Mouse (Mus musculus) ovary, postnatal 36 days (tissue): ENCODE results near the gene Zfp467.
A peak's percentile ranks its signal among the peaks of the same experiment; 100 is the strongest.

Source experiments
- DNase-seq: peaks from one replicate; pipeline ENCODE4 v3.0.0; 2022; ENCODE audit warnings: low spot score, mixed read lengths

The Zfp467 gene

GRCm38 (mm10) chr6:48440306-48441014 is 5.2 kb downstream of the Zfp467 start:
- DNase-seq, result no peak

- DNase-seq, result peak; percentile 33
Measured at GRCm38 (mm10) chr6:48439654-48440053, 6.0 kb downstream of the Zfp467 start.

GRCm38 (mm10) chr6:48438475-48439125 is 7.0 kb downstream of the Zfp467 start:
- DNase-seq, result peak; percentile 36

- no peak for DNase-seq
Measured at GRCm38 (mm10) chr6:48437679-48438376, 7.8 kb downstream of the Zfp467 start.

- DNase-seq, result no peak
Measured at GRCm38 (mm10) chr6:48435706-48436349, 9.8 kb downstream of the Zfp467 start.

DNA sequence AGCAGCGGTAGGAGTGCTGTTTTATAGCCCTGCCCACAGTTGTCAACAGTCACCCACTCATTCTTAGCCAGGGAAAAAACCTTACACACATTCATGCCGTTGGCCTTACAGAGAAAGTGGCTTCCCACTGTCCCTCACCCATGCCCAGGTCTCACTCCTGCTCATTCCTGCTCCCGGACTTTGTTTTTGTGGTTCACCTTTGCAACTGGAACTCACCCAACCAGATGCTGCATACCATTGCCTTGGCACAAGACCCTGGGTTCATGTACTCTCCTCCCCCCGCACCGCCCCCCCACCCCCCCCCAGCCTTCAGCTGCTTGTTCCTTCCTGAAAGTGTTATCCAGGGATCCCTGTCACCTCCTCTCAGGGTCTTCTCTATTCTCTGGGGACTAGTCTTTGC is 10.5 kb downstream of the Zfp467 start:
- DNase-seq, result no peak

DNA sequence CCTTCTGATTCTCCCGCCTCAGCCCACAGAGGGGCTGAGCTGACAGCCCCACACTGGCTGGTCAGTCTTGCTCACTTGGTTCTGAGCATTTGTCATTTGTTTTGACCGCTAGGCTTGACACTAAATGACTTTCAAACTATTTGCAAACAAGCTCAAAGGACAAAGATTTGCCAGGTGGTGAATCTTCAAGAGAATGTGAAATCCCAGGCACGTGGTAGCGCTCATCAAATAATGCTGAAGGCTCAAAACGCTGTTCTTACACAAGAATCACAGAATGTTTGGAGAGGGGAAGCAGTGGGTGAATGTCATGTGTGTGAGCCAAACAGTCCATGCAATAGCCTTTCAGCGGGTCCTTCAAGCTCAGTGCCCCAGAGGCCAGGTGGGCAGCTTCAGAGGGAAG is 11.0 kb downstream of the Zfp467 start:
- no peak for DNase-seq

GRCm38 (mm10) chr6:48432893-48433816 is 12.5 kb downstream of the Zfp467 start:
- no peak for DNase-seq

DNA sequence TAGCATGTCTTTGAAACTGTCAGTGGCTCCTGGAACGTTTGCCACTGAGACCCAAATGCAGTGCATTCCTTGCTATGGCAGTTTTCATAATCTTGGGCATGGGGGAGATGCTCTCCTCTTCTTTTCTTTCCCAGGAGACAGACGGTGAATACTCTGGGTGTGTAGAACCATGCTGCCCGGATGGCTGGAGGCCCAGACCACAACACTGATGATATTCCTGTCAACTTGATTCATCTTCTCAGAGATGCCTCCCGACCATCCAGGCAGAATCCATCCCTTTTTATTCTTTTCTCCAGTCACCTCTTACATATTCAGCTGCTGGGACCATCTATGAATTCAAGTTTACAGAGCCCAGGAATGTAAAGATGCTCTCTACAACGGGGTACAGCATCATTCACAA is 14.9 kb downstream of the Zfp467 start:
- no peak for DNase-seq

DNA sequence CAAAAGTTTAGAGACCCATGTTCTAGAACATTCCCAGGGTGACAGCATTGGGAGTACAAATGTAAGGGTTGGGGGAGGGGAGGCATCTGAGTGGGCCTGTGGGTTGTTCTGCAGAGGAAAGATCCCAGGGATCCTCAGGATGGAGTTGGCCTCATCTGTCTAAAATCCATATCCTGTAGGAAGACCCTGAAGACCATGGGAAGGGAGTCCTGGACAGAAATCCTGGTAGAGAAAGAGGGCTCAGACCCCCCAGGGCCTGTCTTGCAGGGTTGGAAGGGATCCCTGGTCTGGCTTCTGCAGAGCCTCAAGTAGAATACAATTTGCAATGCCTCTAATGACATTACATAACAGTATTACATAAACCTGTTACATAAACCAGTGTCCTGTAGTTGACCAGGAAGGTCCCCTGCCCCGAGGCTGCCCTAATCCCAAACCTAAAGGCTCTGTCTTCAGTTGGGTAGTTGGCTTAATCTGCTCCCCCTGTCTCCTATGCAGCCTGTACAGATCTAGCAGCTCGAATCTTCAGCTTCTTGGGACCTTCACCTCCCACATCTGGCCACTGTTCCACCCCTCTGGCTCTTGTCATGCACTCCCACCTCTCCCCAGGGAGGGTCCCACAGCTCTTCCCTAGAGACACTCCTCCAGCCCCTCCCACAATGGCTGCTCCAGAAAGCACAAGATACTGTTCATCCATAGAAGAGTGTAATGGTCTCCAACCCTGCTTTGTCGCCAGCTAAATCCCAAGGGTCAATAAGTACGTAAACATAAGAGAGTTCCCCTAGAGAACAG is 16.7 kb downstream of the Zfp467 start:
- no peak for DNase-seq

DNA sequence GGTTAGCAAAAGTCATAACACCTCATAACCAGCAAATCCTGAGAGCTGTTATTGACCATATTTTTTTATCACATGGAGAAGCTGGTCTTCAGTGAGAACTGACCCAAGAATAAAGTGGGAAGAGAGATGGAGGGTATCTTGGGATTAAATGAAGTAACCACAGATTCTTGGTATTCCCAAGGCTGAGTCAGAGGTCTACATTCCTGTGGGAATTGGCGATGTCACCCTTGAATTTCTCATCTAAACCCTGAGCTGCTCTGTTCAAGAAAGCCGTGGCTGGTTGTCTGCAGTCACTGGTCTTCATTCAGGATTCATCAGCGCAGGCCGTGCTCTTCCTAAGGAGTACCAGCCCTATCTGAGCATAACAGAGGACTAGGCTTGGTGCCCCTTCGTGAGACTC is 18.7 kb downstream of the Zfp467 start:
- DNase-seq, result no peak

DNA sequence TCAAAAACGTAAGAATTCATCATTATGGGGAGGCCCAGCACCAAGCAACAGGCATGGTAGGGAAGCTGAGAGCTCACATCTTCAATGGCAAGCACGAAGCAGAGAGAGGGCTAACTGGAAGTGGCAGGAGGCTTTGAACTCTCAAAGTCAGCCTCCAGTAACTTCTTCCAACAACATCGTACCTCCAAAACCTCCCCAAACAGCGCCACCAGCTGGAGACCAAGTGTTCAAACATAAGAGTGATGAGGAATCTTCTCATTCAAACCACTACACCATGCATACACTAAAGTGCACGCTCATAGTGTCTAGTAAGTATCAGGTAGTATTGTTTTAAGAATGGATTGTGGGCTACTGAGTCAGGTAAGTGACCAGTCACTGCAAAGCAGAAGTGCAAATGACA is 21.6 kb downstream of the Zfp467 start:
- DNase-seq, result no peak

- DNase-seq, result no peak
Measured at GRCm38 (mm10) chr6:48423336-48423735, 22.3 kb downstream of the Zfp467 start.

DNA sequence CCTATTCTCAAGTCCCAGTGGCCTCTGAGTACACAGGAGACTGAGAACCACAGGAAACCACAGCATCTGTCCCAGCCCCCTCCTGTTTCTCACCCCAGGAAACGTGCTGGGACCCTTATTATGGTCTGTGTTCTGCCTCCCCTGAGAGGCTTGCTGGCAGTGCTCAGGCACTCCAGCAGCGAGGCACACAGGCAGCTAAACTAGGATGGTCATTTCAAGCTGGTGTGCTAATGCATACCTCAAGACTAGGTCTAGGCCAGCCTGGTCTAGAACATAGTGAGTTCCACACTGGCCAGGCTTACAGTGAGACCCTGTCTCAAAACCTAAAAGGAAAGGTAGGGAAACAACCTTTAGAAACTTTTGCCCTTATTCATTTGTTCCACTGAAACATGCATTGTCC is 25.0 kb downstream of the Zfp467 start:
- DNase-seq, result no peak

- DNase-seq, result no peak
Measured at GRCm38 (mm10) chr6:48416486-48416885, 29.1 kb downstream of the Zfp467 start.

GRCm38 (mm10) chr6:48415636-48416035 is 30.0 kb downstream of the Zfp467 start:
- DNase-seq, result peak; percentile 54

DNA sequence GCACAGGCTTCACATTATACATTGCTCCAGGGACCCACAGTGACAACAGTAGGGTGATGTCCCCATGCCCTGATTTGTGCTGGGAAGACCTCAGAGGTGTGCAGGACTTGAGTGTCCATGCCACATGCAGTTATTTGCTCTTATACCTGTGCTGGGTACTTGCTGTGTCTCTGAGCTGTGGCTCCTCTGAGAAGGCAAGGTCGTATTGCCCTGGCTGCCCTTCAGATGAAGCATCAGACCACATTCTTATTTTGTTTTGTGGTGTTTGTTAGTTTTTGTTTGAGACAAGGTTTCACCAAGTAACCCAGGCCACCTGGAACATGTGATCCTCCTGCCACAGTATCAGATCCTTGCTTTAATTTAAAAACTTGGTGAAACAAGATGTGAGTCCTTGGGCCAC is 30.7 kb downstream of the Zfp467 start:
- no peak for DNase-seq

GRCm38 (mm10) chr6:48413081-48413480 is 32.5 kb downstream of the Zfp467 start:
- no peak for DNase-seq

- no peak for DNase-seq
Measured at GRCm38 (mm10) chr6:48412662-48413061, 33.0 kb downstream of the Zfp467 start.

DNA sequence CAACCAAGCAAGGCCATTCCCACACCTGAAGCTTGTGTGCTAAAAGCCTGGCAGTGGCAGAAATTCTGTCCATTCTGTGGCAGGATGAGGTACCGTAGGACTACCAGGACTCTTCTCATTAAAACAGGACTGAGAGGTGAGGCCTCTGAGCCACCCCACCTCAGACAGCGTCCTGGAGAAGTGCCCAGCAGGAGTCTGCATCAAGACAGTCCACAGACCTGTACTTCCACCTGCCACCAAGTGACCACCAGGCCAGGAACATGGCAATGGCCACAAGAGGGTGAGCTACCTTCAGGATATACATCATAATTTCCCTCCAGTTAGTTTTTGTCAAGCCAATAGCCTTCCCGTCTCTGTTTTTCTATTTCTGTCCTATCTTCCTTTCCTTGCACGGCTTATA is 33.5 kb downstream of the Zfp467 start:
- no peak for DNase-seq
